Mouse (Mus musculus): Measurements from ENCODE around the gene Vtcn1.
A peak's percentile ranks its signal among the peaks of the same experiment; 100 is the strongest.

Gene Vtcn1

GRCm38 (mm10) chr3:100819571-100819970 lies 5.7 kb upstream of the Vtcn1 start:
- no peaks in the 10 kb centered on the region for H3K27me3 ChIP-seq (ENCODE audit: control insufficient read depth, insufficient read depth, low read length, poor library complexity, severe bottlenecking)
- DNase-seq (ENCODE audit: low read depth, low spot score), result no peak
- no peaks in the 10 kb centered on the region for H3K36me3 ChIP-seq (ENCODE audit: control insufficient read depth, insufficient read depth, low read length, poor library complexity, severe bottlenecking)

DNA sequence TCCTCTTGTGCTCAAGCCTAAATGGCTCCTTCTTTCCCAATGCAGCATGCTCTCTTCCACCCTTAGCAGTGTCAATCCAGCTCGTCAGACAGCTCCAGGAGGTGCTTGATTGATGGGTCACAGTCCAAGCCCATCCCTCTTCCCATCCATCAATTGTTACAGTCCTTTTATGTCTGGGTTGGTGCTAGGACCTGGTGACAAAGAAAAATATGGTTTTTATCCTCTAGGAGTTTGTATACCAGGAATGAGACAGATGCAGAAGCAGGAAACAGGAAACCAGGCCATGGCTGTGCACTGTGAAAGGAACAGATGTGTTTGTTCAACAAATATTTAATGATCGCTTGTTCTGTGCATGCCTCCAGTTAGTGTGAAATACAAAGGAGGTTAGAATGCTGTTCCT lies 4.4 kb upstream of the Vtcn1 start:
- DNase-seq (ENCODE audit: low read depth, low spot score), result no peak
- H3K36me3 ChIP-seq (ENCODE audit: control insufficient read depth, insufficient read depth, low read length, poor library complexity, severe bottlenecking), result no peaks in the 10 kb centered on the region
- no peaks in the 10 kb centered on the region for H3K27me3 ChIP-seq (ENCODE audit: control insufficient read depth, insufficient read depth, low read length, poor library complexity, severe bottlenecking)

GRCm38 (mm10) chr3:100821276-100821675 lies 4.0 kb upstream of the Vtcn1 start:
- Histone ChIP-seq H3K36me3 (ENCODE audit: control insufficient read depth, insufficient read depth, low read length, poor library complexity, severe bottlenecking) (no peaks in the 10 kb centered on the region), H3K27me3 (ENCODE audit: control insufficient read depth, insufficient read depth, low read length, poor library complexity, severe bottlenecking) (no peaks in the 10 kb centered on the region)
- peak; percentile 53 for DNase-seq (ENCODE audit: low read depth, low spot score)

DNA sequence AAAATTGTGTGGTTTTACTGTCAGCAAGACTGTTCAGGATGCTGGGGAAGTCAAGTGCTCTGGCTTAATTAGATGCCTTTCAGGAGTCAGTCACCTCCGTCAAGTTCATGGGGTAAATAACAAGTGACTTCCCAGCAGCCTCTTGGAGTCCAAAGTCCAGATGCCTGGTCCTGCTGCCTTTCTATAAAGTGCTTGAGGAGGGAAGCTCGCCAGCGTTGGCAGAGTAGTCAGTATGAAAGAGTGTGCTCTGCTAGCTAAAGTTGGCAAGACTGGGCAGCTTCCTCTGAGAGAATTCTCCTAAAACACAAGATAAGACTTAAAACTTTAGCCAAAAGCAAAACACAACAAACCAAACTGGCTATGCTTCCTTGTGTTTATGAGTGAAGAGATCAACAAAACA lies 18.5 kb downstream of the Vtcn1 start:
- H3K36me3 ChIP-seq (ENCODE audit: control insufficient read depth, insufficient read depth, low read length, poor library complexity, severe bottlenecking), result no peaks in the 10 kb centered on the region
- no peaks in the 10 kb centered on the region for H3K27me3 ChIP-seq (ENCODE audit: control insufficient read depth, insufficient read depth, low read length, poor library complexity, severe bottlenecking)
- DNase-seq (ENCODE audit: low read depth, low spot score), result no peak

- DNase-seq (ENCODE audit: low read depth, low spot score), result no peak
- Histone ChIP-seq H3K27me3 (ENCODE audit: control insufficient read depth, insufficient read depth, low read length, poor library complexity, severe bottlenecking) (no peaks in the 10 kb centered on the region), H3K36me3 (ENCODE audit: control insufficient read depth, insufficient read depth, low read length, poor library complexity, severe bottlenecking) (no peaks in the 10 kb centered on the region)
Measured at GRCm38 (mm10) chr3:100844366-100844765, 19.1 kb downstream of the Vtcn1 start.

- no peaks in the 10 kb centered on the region for H3K27me3 ChIP-seq (ENCODE audit: control insufficient read depth, insufficient read depth, low read length, poor library complexity, severe bottlenecking)
- no peak for DNase-seq (ENCODE audit: low read depth, low spot score)
- H3K36me3 ChIP-seq (ENCODE audit: control insufficient read depth, insufficient read depth, low read length, poor library complexity, severe bottlenecking), result no peaks in the 10 kb centered on the region
Measured at GRCm38 (mm10) chr3:100848348-100848747, 23.1 kb downstream of the Vtcn1 start.

GRCm38 (mm10) chr3:100850468-100850867 lies 25.2 kb downstream of the Vtcn1 start:
- no peaks in the 10 kb centered on the region for H3K36me3 ChIP-seq (ENCODE audit: control insufficient read depth, insufficient read depth, low read length, poor library complexity, severe bottlenecking)
- no peak for DNase-seq (ENCODE audit: low read depth, low spot score)

GRCm38 (mm10) chr3:100856050-100856815 lies 31.0 kb downstream of the Vtcn1 start:
- no peak for DNase-seq (ENCODE audit: low read depth, low spot score)
- Histone ChIP-seq H3K27me3 (ENCODE audit: control insufficient read depth, insufficient read depth, low read length, poor library complexity, severe bottlenecking) (no peaks in the 10 kb centered on the region), H3K36me3 (ENCODE audit: control insufficient read depth, insufficient read depth, low read length, poor library complexity, severe bottlenecking) (no peaks in the 10 kb centered on the region)

More at GRCm38 (mm10) chr3:100850468-100850867, 25.2 kb downstream of the Vtcn1 start:
- no peaks in the 10 kb centered on the region for H3K27me3 ChIP-seq (ENCODE audit: control insufficient read depth, insufficient read depth, low read length, poor library complexity, severe bottlenecking)

DNA sequence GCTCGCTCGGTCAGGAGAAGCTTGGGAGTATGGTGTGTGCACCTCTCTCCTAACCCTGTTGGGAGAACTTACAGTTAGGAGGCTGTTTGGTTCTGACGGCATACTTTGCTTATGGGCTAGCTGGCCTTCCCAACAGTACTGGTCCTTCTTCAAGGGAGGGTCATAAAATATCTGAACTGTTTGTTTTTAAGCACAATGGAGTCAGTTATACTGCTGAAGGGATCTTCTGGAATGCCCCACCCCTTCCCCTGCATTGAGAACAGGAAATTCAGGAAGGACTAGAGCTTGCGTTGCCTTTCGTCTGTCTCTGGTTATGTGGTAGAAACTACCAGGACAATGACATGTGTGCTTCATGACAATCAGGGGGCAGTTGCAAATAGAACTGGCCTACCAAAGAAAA lies 31.9 kb downstream of the Vtcn1 start:
- Histone ChIP-seq H3K36me3 (ENCODE audit: control insufficient read depth, insufficient read depth, low read length, poor library complexity, severe bottlenecking) (no peaks in the 10 kb centered on the region), H3K27me3 (ENCODE audit: control insufficient read depth, insufficient read depth, low read length, poor library complexity, severe bottlenecking) (no peaks in the 10 kb centered on the region)
- DNase-seq (ENCODE audit: low read depth, low spot score), result no peak

- no peak for DNase-seq (ENCODE audit: low read depth, low spot score)
- no peaks in the 10 kb centered on the region for H3K36me3 ChIP-seq (ENCODE audit: control insufficient read depth, insufficient read depth, low read length, poor library complexity, severe bottlenecking)
- H3K27me3 ChIP-seq (ENCODE audit: control insufficient read depth, insufficient read depth, low read length, poor library complexity, severe bottlenecking), result no peaks in the 10 kb centered on the region
Measured at GRCm38 (mm10) chr3:100858334-100859002, 33.2 kb downstream of the Vtcn1 start.

DNA sequence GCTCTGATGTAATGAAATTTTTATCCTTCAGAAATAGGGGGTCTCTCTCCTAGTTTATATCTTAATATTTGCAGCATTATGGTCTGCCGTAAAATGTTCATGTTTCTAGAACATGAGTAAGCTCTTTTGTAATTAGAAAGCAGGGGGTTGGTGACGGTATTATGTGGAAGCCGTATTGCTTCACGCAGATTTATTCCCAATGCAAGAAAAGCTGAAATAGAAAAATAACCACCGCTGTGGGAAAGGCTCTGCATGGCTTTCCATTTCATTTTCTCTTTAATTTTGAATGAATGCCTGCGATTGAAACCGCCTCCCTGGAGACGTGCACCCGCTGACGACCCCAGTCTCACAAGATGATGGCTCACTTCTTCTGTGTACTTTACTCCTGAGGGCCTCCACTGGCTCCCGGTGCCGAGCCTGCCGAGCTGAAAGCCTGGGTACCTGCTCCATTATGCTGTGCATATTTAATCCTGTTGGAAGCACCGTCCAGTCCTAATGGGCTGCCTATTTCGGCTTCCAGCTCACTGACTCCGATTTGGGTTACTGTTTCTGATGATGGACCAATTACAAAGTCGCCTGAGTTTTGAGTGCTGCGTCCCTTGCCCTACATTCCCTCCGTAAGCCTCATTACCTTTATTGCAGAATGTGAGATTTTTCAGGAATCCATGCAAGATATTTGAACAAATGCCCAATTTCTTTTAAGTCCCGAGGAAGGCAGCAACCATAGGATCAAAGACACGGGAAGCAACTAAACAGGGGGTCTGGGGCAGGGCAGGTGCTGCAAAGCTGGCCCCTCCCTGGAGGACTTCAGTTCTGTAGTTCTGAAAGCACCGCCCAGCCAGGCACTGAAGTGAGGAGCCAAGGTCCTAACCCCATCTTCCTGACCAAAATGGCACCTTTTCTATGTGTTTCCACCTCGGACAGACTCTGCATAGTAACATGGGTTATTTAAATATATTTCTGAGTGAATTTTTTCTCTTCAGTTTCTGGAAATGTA lies 36.3 kb downstream of the Vtcn1 start:
- no peaks in the 10 kb centered on the region for H3K27me3 ChIP-seq (ENCODE audit: control insufficient read depth, insufficient read depth, low read length, poor library complexity, severe bottlenecking)
- DNase-seq (ENCODE audit: low read depth, low spot score), result no peak

DNA sequence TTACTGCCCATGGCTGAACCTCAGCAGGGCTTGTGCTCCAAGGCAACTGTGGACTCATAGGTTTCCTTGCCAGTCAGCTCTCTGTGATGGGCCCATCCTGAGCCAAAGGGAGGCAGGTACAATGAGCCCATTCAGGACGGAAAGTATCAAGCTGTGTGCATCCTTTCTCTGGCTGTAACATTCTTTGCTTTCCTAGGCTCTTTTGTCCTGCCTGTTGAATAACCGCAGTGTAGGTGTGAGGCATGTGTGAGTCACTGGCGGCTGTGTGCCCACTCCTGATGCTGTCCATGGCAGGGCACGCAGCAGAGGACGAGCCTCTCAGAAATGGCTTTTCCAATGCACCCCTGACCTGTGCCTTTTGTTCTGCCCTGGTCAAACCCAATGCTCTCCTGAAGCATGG lies 41.7 kb downstream of the Vtcn1 start:
- DNase-seq (ENCODE audit: low read depth, low spot score), result no peak
- H3K36me3 ChIP-seq (ENCODE audit: control insufficient read depth, insufficient read depth, low read length, poor library complexity, severe bottlenecking), result no peaks in the 10 kb centered on the region
- no peaks in the 10 kb centered on the region for H3K27me3 ChIP-seq (ENCODE audit: control insufficient read depth, insufficient read depth, low read length, poor library complexity, severe bottlenecking)

More for the DNA sequence above, 36.3 kb downstream of the Vtcn1 start:
- no peaks in the 10 kb centered on the region for H3K36me3 ChIP-seq (ENCODE audit: control insufficient read depth, insufficient read depth, low read length, poor library complexity, severe bottlenecking)

- no peak for DNase-seq (ENCODE audit: low read depth, low spot score)
- Histone ChIP-seq H3K27me3 (ENCODE audit: control insufficient read depth, insufficient read depth, low read length, poor library complexity, severe bottlenecking) (no peaks in the 10 kb centered on the region), H3K36me3 (ENCODE audit: control insufficient read depth, insufficient read depth, low read length, poor library complexity, severe bottlenecking) (no peaks in the 10 kb centered on the region)
Measured at GRCm38 (mm10) chr3:100877057-100877456, 51.8 kb downstream of the Vtcn1 start.

DNA sequence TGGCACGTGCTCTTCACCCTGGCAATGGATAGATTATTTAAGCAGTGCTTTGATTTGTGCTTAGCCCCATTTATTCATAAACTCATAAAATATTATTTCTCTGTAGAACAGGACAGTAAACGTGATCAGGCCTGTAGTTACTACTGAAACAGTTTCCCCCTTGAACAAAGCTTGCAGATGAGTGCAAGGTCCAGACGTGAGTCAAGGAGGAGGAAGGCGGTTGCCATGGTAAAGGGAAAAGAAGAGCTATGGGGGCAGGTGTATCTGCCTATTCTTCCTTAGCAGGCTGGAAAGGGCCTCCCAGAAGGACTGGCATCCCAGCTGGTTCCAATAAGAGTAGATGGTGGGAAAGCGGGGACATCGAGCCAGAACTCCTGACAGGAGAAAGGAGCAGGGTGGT lies 56.1 kb downstream of the Vtcn1 start:
- no peak for DNase-seq (ENCODE audit: low read depth, low spot score)
- H3K27me3 ChIP-seq (ENCODE audit: control insufficient read depth, insufficient read depth, low read length, poor library complexity, severe bottlenecking), result no peaks in the 10 kb centered on the region
- no peaks in the 10 kb centered on the region for H3K36me3 ChIP-seq (ENCODE audit: control insufficient read depth, insufficient read depth, low read length, poor library complexity, severe bottlenecking)
